Mouse (Mus musculus) kidney, adult 9 months (tissue): ENCODE measurements around the gene Scgb1b18.
"Not testable (repeated sequence)": the region's sequence is repeated elsewhere in the genome, so short reads cannot be mapped to it uniquely, and the experiment has no call there.

Source experiments
- DNase-seq: peaks from one replicate; pipeline ENCODE4 v3.0.0; 2022

The Scgb1b18 gene

DNA sequence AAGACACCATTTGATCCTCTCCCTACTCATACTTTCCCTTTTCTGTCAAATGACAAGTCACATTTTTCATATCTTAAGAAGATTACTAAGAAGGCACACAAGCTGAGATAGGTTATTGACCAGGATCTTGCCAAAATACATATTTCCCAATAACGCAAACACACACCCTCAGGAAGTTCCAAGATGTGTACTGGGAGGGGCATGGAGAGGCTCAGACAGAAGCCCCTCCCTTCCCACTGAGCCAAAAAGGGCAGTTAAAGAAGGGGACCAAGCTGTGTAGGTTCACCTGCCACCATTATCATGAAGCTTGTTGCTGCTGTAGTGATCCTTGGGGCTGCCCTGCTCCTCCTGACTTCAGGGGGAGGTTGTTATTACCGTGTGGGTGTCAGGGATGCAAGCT, at the start of gene Scgb1b18:
TSS of gene Scgb1b18 (plus strand) at position 301 of the 400 bp plus-strand sequence.
- not testable (repeated sequence) for DNase-seq

GRCm38 (mm10) chr7:33173764-33174163, 11.6 kb upstream of the Scgb1b18 start, which contains the start of gene Scgb2b18:
Gene Scgb2b18 (minus strand): TSS chr7:33173864.
- not testable (repeated sequence) for DNase-seq
